Mouse (Mus musculus): Measurements from ENCODE around the gene Kirrel3. TPM values are rescaled to one million over a fixed set of nuclear protein-coding genes. Genes with fewer than 3 reads are reported as not detected.

The Kirrel3 gene
- total RNA-seq, 2 experiments from 2014 or later = 1.3 to 1.7 TPM

DNA sequence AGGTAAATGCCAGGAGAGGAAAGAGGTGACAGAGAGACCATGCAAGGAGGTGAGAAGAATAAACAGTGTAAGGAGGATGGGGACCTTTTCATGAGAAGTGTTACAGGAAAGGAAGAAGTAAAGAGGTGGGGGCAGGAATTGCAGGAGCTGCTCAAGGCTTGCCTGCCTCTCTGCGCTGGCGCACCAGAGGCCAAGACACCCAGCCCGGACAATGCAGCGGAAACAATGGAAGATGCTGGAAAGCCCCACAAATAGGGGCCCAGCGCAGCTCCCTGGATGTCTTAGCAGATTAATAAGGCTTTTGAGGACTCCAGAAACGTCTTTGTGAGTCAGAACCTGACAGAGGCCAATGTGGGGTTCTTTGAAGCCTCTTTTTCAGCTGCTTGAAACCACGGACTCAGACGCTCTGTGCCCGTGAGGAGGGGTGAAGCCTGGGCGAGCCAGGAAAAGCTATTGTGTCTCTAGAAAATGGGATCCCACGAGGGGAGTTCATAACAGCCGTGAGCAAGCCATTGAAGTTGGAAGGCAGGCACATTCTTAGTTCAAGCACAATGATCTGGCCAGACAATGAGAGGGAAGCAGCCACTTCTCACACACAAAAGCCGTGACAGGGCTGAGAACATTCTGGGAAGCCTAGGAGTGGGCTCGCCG lies 385.7 kb downstream of the Kirrel3 start:
- DNase-seq = no peak
- intact Hi-C loops (cut with DNase I) = no loop called here

DNA sequence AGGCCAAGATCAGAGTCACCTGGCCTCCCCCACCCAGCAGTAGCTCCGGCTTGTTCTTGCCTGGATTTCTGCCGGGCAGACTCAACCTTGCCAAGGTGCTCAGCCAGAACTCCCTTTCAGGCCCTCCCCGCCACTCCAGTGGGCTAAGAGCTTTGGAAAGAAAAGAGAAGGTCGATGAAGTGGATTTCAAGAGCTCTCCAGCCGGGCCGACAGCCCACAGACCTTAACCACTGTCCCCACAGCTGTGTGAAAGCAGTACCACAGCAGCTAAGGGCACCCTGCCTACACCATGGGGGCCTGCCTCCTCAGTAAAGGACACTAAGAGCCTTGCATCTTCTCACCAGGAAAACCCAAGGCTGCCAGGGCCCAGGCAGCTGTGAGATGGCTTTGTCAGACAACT lies 389.5 kb downstream of the Kirrel3 start:
- intact Hi-C loops (cut with DNase I) = no loop called here

GRCm38 (mm10) chr9:34877186-34877585 lies 391.5 kb downstream of the Kirrel3 start:
- intact Hi-C loops (cut with DNase I) = no loop called here
- DNase-seq = no peak

More for the DNA sequence above, 389.5 kb downstream of the Kirrel3 start:
- DNase-seq = no peak

- intact Hi-C loops (cut with DNase I) = no loop called here
- no peak for DNase-seq
Measured at GRCm38 (mm10) chr9:34877799-34878198, 392.1 kb downstream of the Kirrel3 start.

- intact Hi-C loops (cut with DNase I) = no loop called here
- no peak for DNase-seq
Measured at GRCm38 (mm10) chr9:34881750-34882149, 396.1 kb downstream of the Kirrel3 start.

- no peak for DNase-seq
- intact Hi-C loops (cut with DNase I) = no loop called here
Measured at GRCm38 (mm10) chr9:34882211-34882610, 396.5 kb downstream of the Kirrel3 start.

DNA sequence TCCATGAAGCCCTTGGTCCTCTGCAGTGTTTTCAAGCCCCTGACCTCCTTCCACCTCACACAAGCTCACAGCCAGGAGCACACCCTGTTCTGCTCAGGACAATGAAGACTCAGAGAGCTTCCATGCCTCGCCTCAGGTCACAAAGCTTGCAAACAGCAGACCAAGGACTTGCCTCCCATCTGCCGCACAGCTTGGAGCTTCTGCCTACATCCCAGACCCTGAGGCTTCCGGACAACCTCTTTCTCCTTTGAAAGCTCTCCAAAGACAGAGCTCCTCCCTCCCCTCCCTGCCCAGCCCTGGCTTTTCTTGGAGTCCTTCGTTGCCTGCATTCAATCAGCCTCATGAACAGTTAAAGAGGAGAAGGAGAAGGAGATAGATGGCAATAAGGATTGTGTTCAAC lies 397.4 kb downstream of the Kirrel3 start:
- no peak for DNase-seq
- intact Hi-C loops (cut with DNase I) = no loop called here

GRCm38 (mm10) chr9:34884325-34884724 lies 398.6 kb downstream of the Kirrel3 start:
- DNase-seq = no peak
- intact Hi-C loops (cut with DNase I) = no loop called here

DNA sequence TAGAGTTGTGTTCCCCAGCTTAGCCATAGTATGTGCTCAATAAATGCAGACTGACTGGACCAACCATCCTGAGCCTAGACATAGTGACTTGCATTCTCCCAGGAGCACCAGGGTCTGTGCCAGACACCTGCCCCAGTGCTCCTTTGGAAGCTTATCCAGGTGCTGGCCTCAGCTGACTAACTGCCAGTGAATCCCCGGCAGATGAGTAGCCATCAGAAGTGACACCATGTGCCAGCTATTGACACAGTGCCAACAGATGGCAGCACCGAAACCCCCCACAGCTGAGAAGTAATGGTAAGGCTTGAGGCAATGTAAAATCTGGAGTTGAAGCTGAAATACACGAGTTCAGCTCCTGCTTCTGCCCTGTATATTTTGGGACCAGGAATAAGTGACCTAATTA lies 399.2 kb downstream of the Kirrel3 start:
- intact Hi-C loops (cut with DNase I) = no loop called here
- DNase-seq = no peak

- intact Hi-C loops (cut with DNase I) = no loop called here
- DNase-seq = peak; percentile 4 to 10
Measured at GRCm38 (mm10) chr9:34886746-34887145, 401.1 kb downstream of the Kirrel3 start.

DNA sequence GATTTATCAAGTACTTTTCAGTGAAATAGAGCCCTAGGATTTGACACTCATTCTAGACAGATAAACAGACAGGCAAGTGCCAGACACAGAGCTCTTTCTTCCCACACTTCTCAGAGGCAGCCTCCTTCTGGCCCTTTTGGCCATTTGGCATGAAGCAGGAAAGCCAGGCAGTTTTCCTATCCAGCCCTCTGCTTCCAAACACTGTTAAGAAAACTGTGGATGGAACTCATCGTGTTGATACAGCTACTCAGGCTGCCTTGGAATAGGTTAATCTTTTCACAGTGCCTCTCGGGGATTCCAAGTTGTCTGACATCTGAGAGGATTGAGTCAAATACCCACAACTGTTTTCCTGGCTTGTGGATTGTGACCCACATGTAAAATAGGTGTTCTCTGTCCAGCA lies 401.5 kb downstream of the Kirrel3 start:
- peak in 1 of 2 experiments; percentile 4 for DNase-seq
- intact Hi-C loops (cut with DNase I) = no loop called here

DNA sequence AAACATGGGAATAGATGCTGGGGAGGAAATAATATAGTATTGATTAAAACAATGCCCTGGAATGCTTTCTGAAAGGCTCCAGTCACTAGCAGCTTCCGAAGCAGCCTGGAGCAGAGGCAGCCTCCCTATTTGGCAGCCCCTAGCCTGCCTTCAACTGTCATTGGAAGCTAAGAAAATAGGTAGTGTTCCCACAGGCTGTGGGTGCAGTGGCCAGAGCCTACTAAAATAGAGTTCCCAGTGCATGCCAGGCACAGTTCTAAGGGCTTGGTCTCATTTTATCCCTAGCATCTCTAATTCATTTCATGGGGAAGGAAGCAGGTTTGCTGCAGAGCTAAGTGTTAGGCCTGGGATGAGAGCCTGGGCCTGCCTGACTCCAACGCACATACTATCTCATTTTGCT lies 402.6 kb downstream of the Kirrel3 start:
- intact Hi-C loops (cut with DNase I) = no loop called here
- no peak for DNase-seq

GRCm38 (mm10) chr9:34901216-34901615 lies 415.5 kb downstream of the Kirrel3 start:
- DNase-seq = no peak
- intact Hi-C loops (cut with DNase I) = no loop called here

GRCm38 (mm10) chr9:34901888-34902287 lies 416.2 kb downstream of the Kirrel3 start:
- no peak for DNase-seq
- intact Hi-C loops (cut with DNase I) = no loop called here

DNA sequence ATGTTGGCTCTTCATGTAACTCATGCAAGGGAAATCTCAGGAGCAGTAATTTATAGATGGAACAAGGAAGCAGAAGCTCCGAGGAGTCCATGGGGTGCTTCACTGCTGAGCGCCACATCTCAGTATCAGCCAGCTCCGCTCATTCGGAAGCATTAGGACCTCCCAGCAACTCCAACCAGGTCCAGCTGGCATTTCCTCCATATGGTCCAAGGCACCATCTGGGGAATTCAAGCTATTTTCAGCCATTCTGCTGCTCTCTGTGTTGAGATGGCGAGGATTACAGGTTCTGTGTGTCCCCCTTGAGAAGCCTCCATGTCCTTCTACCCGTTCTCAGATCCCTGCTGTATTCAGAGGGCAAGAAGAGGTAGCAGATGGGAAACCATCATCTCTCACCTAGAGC lies 419.5 kb downstream of the Kirrel3 start:
- DNase-seq = no peak
- intact Hi-C loops (cut with DNase I) = no loop called here

GRCm38 (mm10) chr9:34908040-34908439 lies 422.3 kb downstream of the Kirrel3 start:
- no peak for DNase-seq
- intact Hi-C loops (cut with DNase I) = no loop called here

GRCm38 (mm10) chr9:34911838-34912237 lies 426.1 kb downstream of the Kirrel3 start:
- intact Hi-C loops (cut with DNase I) = no loop called here
- DNase-seq = no peak

GRCm38 (mm10) chr9:34912273-34912972 lies 426.7 kb downstream of the Kirrel3 start:
- DNase-seq = no peak
- intact Hi-C loops (cut with DNase I) = no loop called here

DNA sequence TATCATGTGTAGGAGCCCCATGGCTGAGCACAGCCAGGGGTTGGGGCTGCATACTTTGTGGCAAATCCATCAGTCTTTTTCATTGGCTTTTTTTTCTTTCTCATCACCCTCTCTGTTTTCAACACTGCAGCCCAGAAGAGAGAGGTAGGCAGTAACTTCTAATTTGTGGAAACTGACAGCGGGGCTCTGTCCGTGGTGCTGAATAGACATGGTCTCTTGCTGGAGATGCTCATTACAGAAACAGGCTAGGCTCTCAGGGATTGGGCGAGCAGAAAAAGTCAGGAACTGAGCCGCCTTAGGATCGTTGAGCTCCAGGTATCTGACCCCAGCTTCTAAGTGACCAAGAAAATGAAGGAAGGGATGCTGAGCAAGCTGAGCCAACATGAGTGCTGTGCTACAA lies 427.3 kb downstream of the Kirrel3 start:
- DNase-seq = peak; percentile 64 to 69
- intact Hi-C loops (cut with DNase I) = no loop called here

DNA sequence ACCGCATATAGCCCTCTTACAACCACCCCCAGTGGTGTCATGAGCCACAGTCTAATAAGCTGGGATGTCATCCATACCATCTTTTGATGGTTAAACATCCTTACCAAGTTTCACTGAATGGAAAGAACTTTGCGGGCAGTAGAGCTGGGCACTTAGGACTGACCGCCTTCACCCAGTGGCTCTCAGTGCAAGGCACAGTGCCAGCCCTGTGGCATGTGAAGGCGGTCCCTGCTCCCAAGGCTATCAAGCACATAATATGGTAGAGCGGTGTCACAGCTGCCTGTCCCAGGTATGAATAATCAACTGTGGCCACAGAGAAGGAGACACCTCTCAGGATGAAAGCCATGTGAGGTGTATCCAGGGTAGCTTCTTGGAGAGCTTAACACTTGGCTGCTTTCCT lies 433.3 kb downstream of the Kirrel3 start:
- intact Hi-C loops (cut with DNase I) = no loop called here
- no peak for DNase-seq

- intact Hi-C loops (cut with DNase I) = no loop called here
- no peak for DNase-seq
Measured at GRCm38 (mm10) chr9:34920116-34920515, 434.4 kb downstream of the Kirrel3 start.

- no peak for DNase-seq
- intact Hi-C loops (cut with DNase I) = no loop called here
Measured at GRCm38 (mm10) chr9:34921941-34922340, 436.2 kb downstream of the Kirrel3 start.

DNA sequence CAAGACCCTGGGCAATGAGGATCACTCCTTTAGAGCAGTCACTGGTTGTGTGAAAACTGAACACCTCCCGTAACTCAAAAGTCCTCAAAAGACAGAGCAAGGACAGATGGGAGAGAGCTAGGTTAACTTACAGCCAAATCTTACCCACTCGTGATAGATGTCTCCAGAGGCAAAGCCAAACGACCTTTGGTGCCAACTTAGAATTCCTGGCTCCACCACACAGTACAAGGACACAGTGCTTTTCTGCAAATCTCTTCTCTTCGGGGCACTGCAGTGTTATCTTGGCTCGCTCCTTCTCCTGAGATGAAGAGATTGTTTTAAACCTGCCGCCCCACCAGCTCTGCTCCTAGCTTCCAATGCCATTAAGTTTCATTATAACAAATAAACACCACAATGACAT lies 437.0 kb downstream of the Kirrel3 start:
- intact Hi-C loops (cut with DNase I) = no loop called here
- DNase-seq = no peak

Data from heart, postnatal 10 days (tissue).